Mouse (Mus musculus) midbrain, embryonic 12.5 days (tissue): ENCODE results near the gene Cntnap1. TPM values are rescaled to one million over a fixed set of nuclear protein-coding genes. Genes with fewer than 3 reads are reported as not detected.
"Not testable (repeated sequence)": the region's sequence is repeated elsewhere in the genome, so short reads cannot be mapped to it uniquely, and the experiment has no call there.

ENCODE experiments used
- ATAC-seq: fragments of 200-750 bp; cut with Nextera tagmentation; 2 replicates; pipeline ENCODE4 v1.8.0; 2017; ENCODE audit warnings: low read depth, moderate TSS enrichment, moderate library complexity; ENCODE audit not compliant: low FRiP score
- H3K27ac ChIP-seq: fragments of 300-500 bp; sonication (generic); replicated peaks from 2 replicates; pipeline ENCODE4 v1.5.1; 2016; ENCODE audit warnings: mild to moderate bottlenecking
- H3K27me3 ChIP-seq: fragments of 300-500 bp; sonication (generic); 2 replicates; pipeline ENCODE4 v1.6.1; 2016; ENCODE audit warnings: mild to moderate bottlenecking
- H3K36me3 ChIP-seq: fragments of 300-500 bp; sonication (generic); 2 replicates; pipeline ENCODE4 v1.6.1; 2016
- H3K4me1 ChIP-seq: fragments of 300-500 bp; sonication (generic); 2 replicates; pipeline ENCODE4 v1.6.1; 2016
- H3K4me2 ChIP-seq: fragments of 300-500 bp; sonication (generic); replicated peaks from 2 replicates; pipeline ENCODE4 v1.6.1; 2016; ENCODE audit warnings: mild to moderate bottlenecking, moderate library complexity
- H3K4me3 ChIP-seq: fragments of 300-500 bp; sonication (generic); 2 replicates; pipeline ENCODE4 v1.5.1; 2016; ENCODE audit warnings: mild to moderate bottlenecking
- H3K9ac ChIP-seq: fragments of 300-500 bp; sonication (generic); replicated peaks from 2 replicates; pipeline ENCODE4 v1.6.1; 2016; ENCODE audit warnings: mild to moderate bottlenecking, moderate library complexity
- H3K9me3 ChIP-seq: fragments of 300-500 bp; sonication (generic); 2 replicates; pipeline ENCODE4 v1.6.1; 2016; ENCODE audit warnings: mild to moderate bottlenecking
- WGBS: fragments of 180-500 bp; shearing (Covaris S2); methylation state at CpG from one replicate; pipeline ENCODE4 v1.1.7; 2016; 5-methylcytosine and 5-hydroxymethylcytosine counted together
- polyA plus RNA-seq: library from polyadenylated mRNA; unstranded; fragments of >200 nt; fragmentation: Nextera tagmentation; extraction: Ambion mirVana; gene quantifications from 2 replicates; pipeline ENCODE4 v1.2.1, GENCODE M21; 2016

Gene Cntnap1
- polyA plus RNA-seq, 1 experiment from 2014 or later: 0.74 TPM

- H3K27me3 ChIP-seq: peaks cover 22% of the 10 kb centered on the region
These were observed 17.5 kb upstream of the Cntnap1 start for GRCm38 (mm10) chr11:101152825-101153224.

GRCm38 (mm10) chr11:101154648-101155047 lies 15.7 kb upstream of the Cntnap1 start:
- H3K4me1 ChIP-seq: peaks cover 14% of the 10 kb centered on the region
- no peak overlapping the region for H3K9ac ChIP-seq
- H3K36me3 ChIP-seq: no peaks in the 10 kb centered on the region
- no peak for ATAC-seq
- H3K9me3 ChIP-seq: no peaks in the 10 kb centered on the region
- H3K27ac ChIP-seq: no peak overlapping the region
- H3K4me3 ChIP-seq: no peak overlapping the region
- peaks cover 29% of the 10 kb centered on the region for H3K27me3 ChIP-seq
- no peak overlapping the region for H3K4me2 ChIP-seq

More at GRCm38 (mm10) chr11:101152825-101153224, 17.5 kb upstream of the Cntnap1 start:
- no peak overlapping the region for H3K9ac ChIP-seq
- no peaks in the 10 kb centered on the region for H3K9me3 ChIP-seq
- H3K4me2 ChIP-seq: no peak overlapping the region
- ATAC-seq: no peak
- no peak overlapping the region for H3K4me3 ChIP-seq
- no peak overlapping the region for H3K27ac ChIP-seq
- peaks cover 22% of the 10 kb centered on the region for H3K4me1 ChIP-seq
- H3K36me3 ChIP-seq: no peaks in the 10 kb centered on the region
- 68% methylated on average over 1 of the region's 1 CpGs for WGBS

- Histone ChIP-seq H3K9me3 (no peaks in the 10 kb centered on the region), H3K4me2 (peak overlapping the region; percentile 65; the same call in 1 of the 2 replicates), H3K36me3 (no peaks in the 10 kb centered on the region), H3K4me1 (peaks cover 12% of the 10 kb centered on the region), H3K27ac (no peak overlapping the region), H3K27me3 (peaks cover 32% of the 10 kb centered on the region), H3K9ac (no peak overlapping the region), H3K4me3 (no peak overlapping the region; the same call in 1 of the 2 replicates)
- WGBS: 66% methylated on average over 6 of the region's 6 CpGs
- ATAC-seq: no peak
These were observed 15.2 kb upstream of the Cntnap1 start for GRCm38 (mm10) chr11:101155151-101155550.

DNA sequence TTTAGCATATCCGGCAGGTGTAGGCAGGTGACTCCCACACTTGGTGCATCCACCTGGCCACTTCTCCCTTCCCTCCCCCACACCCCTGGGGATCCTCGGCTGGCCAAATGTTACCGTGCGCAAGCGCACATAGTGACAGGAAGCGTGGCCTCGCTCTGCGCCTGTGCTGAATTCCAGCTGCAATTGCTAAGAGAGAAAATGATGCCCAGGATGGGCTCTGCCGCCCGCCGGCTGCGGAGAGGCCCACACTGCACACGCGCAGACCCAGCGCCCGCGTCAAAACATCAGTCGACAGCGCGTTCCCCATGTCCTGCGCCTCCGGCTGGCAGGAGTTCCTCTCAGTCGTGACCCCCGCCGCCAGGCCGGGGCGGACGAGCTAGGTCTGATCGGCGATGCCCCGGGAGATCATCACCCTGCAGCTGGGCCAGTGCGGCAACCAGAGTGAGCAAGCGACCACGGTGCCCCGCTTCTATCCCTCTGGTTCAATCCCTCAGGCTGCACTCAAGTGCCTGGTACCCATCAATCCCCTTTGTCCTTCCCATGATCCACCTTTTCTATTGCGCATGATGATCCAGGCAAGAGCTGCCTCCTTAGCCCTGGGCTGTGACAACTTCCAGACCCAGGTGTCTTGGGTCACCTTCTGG lies 14.5 kb upstream of the Cntnap1 start, which contains the start of gene Tubg2:
Gene Tubg2 (plus strand): TSS at position 180 of the 644 bp plus-strand sequence.
- H3K9me3 ChIP-seq: no peaks in the 10 kb centered on the region
- peak; percentile 41; the same call in 1 of the 2 replicates for ATAC-seq

GRCm38 (mm10) chr11:101160151-101160550 lies 10.2 kb upstream of the Cntnap1 start:
- ATAC-seq, H3K27ac ChIP-seq, H3K9me3 ChIP-seq, H3K4me3 ChIP-seq, H3K4me2 ChIP-seq, H3K9ac ChIP-seq: not testable (repeated sequence)
- Histone ChIP-seq H3K36me3 (peaks cover 14% of the 10 kb centered on the region), H3K4me1 (peaks cover 22% of the 10 kb centered on the region), H3K27me3 (peaks cover 76% of the 10 kb centered on the region)
- 87% methylated on average over 9 of the region's 10 CpGs for WGBS

More for the DNA sequence above, 14.5 kb upstream of the Cntnap1 start, which contains the start of gene Tubg2:
- Histone ChIP-seq H3K9ac (peak within 1 kb of the TSS; percentile 64), H3K27ac (peak within 1 kb of the TSS; percentile 83), H3K4me1 (peaks cover 12% of the 10 kb centered on the region), H3K4me2 (peak within 1 kb of the TSS; percentile 65), H3K4me3 (peak within 1 kb of the TSS; percentile 43), H3K27me3 (peaks cover 37% of the 10 kb centered on the region), H3K36me3 (no peaks in the 10 kb centered on the region)
- WGBS: 2% methylated on average over 36 of the region's 36 CpGs

- H3K27ac ChIP-seq, H3K4me2 ChIP-seq, ATAC-seq, H3K9ac ChIP-seq, H3K9me3 ChIP-seq, H3K4me3 ChIP-seq: not testable (repeated sequence)
- Histone ChIP-seq H3K4me1 (peaks cover 15% of the 10 kb centered on the region), H3K27me3 (peaks cover 82% of the 10 kb centered on the region), H3K36me3 (peaks cover 15% of the 10 kb centered on the region)
- WGBS: 67% methylated on average over 8 of the region's 8 CpGs
These were observed 9.3 kb upstream of the Cntnap1 start for GRCm38 (mm10) chr11:101160981-101161505.

DNA sequence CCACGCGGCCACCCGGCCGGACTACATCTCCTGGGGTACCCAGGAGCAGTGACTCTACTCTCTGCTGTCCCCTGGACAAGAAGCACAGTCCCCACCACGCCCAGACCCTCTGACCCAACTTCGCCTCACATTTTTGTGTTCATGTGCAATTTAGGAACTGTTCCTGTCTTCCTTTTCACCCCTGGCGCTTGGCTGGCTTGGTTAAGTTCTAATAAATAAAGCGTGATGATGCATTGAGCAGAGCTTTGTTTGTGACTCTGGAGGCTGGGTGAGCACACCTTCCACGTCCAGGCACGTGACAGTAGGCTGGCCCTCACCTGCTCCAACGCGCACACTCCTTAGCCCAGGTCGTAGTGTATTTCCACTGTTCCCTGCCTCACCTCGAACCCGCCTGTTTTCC lies 8.8 kb upstream of the Cntnap1 start:
- Histone ChIP-seq H3K9me3 (no peaks in the 10 kb centered on the region), H3K4me1 (peaks cover 11% of the 10 kb centered on the region), H3K4me3 (no peak overlapping the region), H3K36me3 (peaks cover 19% of the 10 kb centered on the region), H3K27me3 (peaks cover 82% of the 10 kb centered on the region), H3K27ac (no peak overlapping the region), H3K9ac (no peak overlapping the region), H3K4me2 (no peak overlapping the region)
- no peak for ATAC-seq
- WGBS: 90% methylated on average over 15 of the region's 15 CpGs

- Histone ChIP-seq H3K4me1 (peaks cover 11% of the 10 kb centered on the region), H3K9ac (no peak overlapping the region), H3K9me3 (no peaks in the 10 kb centered on the region), H3K27ac (no peak overlapping the region), H3K4me2 (no peak overlapping the region), H3K27me3 (peaks cover 85% of the 10 kb centered on the region), H3K36me3 (peaks cover 25% of the 10 kb centered on the region), H3K4me3 (no peak overlapping the region)
- no peak for ATAC-seq
- WGBS: 60% methylated on average over 5 of the region's 5 CpGs
These were observed 8.0 kb upstream of the Cntnap1 start for GRCm38 (mm10) chr11:101162301-101162700.

GRCm38 (mm10) chr11:101162772-101163171 lies 7.6 kb upstream of the Cntnap1 start:
- Histone ChIP-seq H3K36me3 (peaks cover 29% of the 10 kb centered on the region), H3K27ac (no peak overlapping the region), H3K4me1 (peaks cover 11% of the 10 kb centered on the region), H3K9ac (no peak overlapping the region), H3K9me3 (no peaks in the 10 kb centered on the region), H3K27me3 (peaks cover 85% of the 10 kb centered on the region), H3K4me3 (no peak overlapping the region), H3K4me2 (no peak overlapping the region)
- no peak for ATAC-seq
- 39% methylated on average over 5 of the region's 5 CpGs for WGBS

DNA sequence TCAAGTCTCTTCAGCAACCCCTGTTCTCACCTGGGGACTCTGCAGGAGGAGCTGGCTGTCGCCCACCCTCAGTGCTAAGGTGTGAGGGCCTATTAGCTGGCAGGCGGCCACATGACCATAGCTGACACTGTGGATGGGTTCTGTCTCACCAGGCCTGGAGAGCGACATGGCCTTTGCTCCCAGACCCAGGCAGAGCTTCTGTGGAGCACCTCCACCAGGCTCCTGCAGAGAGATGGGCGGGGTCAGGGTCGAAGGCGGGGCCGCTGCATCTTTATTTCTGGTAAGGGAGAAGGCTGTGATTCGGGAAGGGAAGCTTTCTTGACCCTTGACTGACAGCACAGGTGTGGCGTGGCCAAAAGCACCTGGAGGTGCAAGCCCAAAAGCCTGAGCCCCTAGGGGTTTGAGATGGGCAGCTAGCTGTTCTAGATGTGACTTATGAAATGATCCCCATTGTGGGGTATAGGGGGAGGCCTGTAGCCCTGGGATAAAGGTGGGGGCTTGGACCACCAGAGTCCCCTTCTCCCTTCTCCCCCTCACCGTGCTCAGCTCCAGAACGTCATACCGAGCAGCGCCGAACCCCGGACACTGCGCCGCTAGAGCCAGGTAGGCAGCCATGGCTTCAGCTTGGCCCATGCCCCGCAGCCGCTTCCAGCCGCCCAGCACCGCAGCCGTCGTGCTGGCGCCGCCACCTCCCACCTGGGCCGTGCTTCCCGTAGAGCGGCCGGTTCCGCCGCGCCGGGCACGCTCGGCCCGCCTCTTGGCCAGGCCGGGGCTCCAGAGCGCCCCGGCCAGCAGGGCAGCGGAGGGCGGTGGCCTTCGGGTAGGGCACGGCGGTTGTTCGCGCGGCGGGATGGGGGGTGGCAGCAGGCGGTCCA lies 6.6 kb upstream of the Cntnap1 start:
- H3K27ac ChIP-seq: no peak overlapping the region
- peak overlapping the region; percentile 31 for H3K4me3 ChIP-seq
- no peak overlapping the region; the same call in 1 of the 2 replicates for H3K9ac ChIP-seq
- peak overlapping the region; percentile 47 for H3K4me2 ChIP-seq
- H3K36me3 ChIP-seq: peaks cover 29% of the 10 kb centered on the region
- no peaks in the 10 kb centered on the region for H3K9me3 ChIP-seq
- 9% methylated on average over 49 of the region's 49 CpGs for WGBS
- H3K4me1 ChIP-seq: peaks cover 11% of the 10 kb centered on the region
- peaks cover 89% of the 10 kb centered on the region for H3K27me3 ChIP-seq
- ATAC-seq: no peak

GRCm38 (mm10) chr11:101164351-101164665 lies 6.0 kb upstream of the Cntnap1 start:
- Histone ChIP-seq H3K27ac (no peak overlapping the region), H3K9ac (no peak overlapping the region; the same call in 1 of the 2 replicates), H3K4me2 (peak overlapping the region; percentile 47), H3K4me3 (peak overlapping the region; percentile 31), H3K36me3 (peaks cover 29% of the 10 kb centered on the region), H3K9me3 (no peaks in the 10 kb centered on the region), H3K4me1 (peaks cover 15% of the 10 kb centered on the region), H3K27me3 (peaks cover 95% of the 10 kb centered on the region)
- 1% methylated on average over 21 of the region's 21 CpGs for WGBS
- no peak for ATAC-seq
